Mouse (Mus musculus) bone marrow, adult 2 months (tissue): ENCODE results near the gene Dstn. TPM values are rescaled to one million over a fixed set of nuclear protein-coding genes. Genes with fewer than 3 reads are reported as not detected.

Experiments
- H3K27ac ChIP-seq: fragments of 200-500 bp; 2 replicates; pipeline ENCODE4 v1.5.1; 2012; ENCODE audit warnings: low read depth, mild to moderate bottlenecking, control low read depth, inconsistent platforms, low read length; ENCODE audit not compliant: control insufficient read depth, poor library complexity, insufficient read depth
- H3K4me1 ChIP-seq: fragments of 200-500 bp; 2 replicates; pipeline ENCODE4 v1.6.1; 2011; ENCODE audit warnings: low read length; ENCODE audit not compliant: control insufficient read depth, insufficient read depth
- H3K4me3 ChIP-seq: fragments of 200-500 bp; replicated peaks from 2 replicates; pipeline ENCODE3; 2011; ENCODE audit warnings: mild to moderate bottlenecking, low read depth, low read length, control low read depth; ENCODE audit not compliant: control insufficient read depth
- CTCF ChIP-seq: fragments of 200-500 bp; IDR thresholded peaks from 2 replicates; pipeline ENCODE4 v1.5.1; 2011; ENCODE audit warnings: low read length, control low read depth; ENCODE audit not compliant: control insufficient read depth, insufficient read depth
- POLR2A ChIP-seq: fragments of 200-500 bp; IDR thresholded peaks from 2 replicates; pipeline ENCODE4 v1.6.1; 2011; ENCODE audit warnings: low read depth, mild to moderate bottlenecking, control low read depth, low read length, borderline replicate concordance; ENCODE audit not compliant: control insufficient read depth
- WGBS: fragments of 180-500 bp; shearing (Covaris S2); methylation state at CpG from one replicate; pipeline ENCODE4 v1.1.7; 2018; 5-methylcytosine and 5-hydroxymethylcytosine counted together
- polyA plus RNA-seq: library from polyadenylated mRNA; stranded (reverse); fragments of >200 nt; gene quantifications from 2 replicates; pipeline ENCODE4 v1.2.4, GENCODE M21; 2011; ENCODE audit warnings: low replicate concordance; ENCODE audit not compliant: missing spikeins, insufficient read depth, insufficient read length

The Dstn gene
- polyA plus RNA-seq, 1 experiment = 216 TPM

GRCm38 (mm10) chr2:143882606-143883288 is 32.4 kb upstream of the Dstn start:
- H3K4me3 ChIP-seq = no peak overlapping the region
- no peaks in the 10 kb centered on the region for H3K4me1 ChIP-seq
- 74% methylated on average over 10 of the region's 10 CpGs for WGBS
- H3K27ac ChIP-seq = no peak overlapping the region
- no peak for TF ChIP-seq POLR2A
- no peak for TF ChIP-seq CTCF

GRCm38 (mm10) chr2:143889131-143889859 is 25.8 kb upstream of the Dstn start:
- Histone ChIP-seq H3K4me1 (no peaks in the 10 kb centered on the region; the same call in 1 of the 2 replicates), H3K27ac (no peak overlapping the region), H3K4me3 (no peak overlapping the region)
- WGBS = 50% methylated on average over 15 of the region's 15 CpGs
- TF ChIP-seq CTCF (no peak), POLR2A (no peak)

- 68% methylated on average over 12 of the region's 12 CpGs for WGBS
- no peaks in the 10 kb centered on the region; the same call in 1 of the 2 replicates for H3K4me1 ChIP-seq
- no peak for TF ChIP-seq CTCF
- no peak for TF ChIP-seq POLR2A
- H3K27ac ChIP-seq = no peak overlapping the region
- H3K4me3 ChIP-seq = no peak overlapping the region
Observed at GRCm38 (mm10) chr2:143889860-143890433, 25.2 kb upstream of the Dstn start.

GRCm38 (mm10) chr2:143891302-143892048 is 23.6 kb upstream of the Dstn start:
- TF ChIP-seq POLR2A = no peak
- TF ChIP-seq CTCF = no peak
- no peak overlapping the region for H3K4me3 ChIP-seq
- H3K27ac ChIP-seq = no peak overlapping the region
- no peaks in the 10 kb centered on the region; the same call in 1 of the 2 replicates for H3K4me1 ChIP-seq
- WGBS = 57% methylated on average over 10 of the region's 10 CpGs

GRCm38 (mm10) chr2:143899470-143900220 is 15.5 kb upstream of the Dstn start:
- no peak overlapping the region; the same call in 1 of the 2 replicates for H3K27ac ChIP-seq
- H3K4me3 ChIP-seq = no peak overlapping the region
- 53% methylated on average over 9 of the region's 9 CpGs for WGBS
- peaks cover 1% of the 10 kb centered on the region; the same call in 1 of the 2 replicates for H3K4me1 ChIP-seq
- no peak for TF ChIP-seq POLR2A
- TF ChIP-seq CTCF = no peak

- Histone ChIP-seq H3K4me1 (peaks cover 1% of the 10 kb centered on the region; the same call in 1 of the 2 replicates), H3K27ac (no peak overlapping the region), H3K4me3 (no peak overlapping the region)
- no peak for TF ChIP-seq CTCF
- TF ChIP-seq POLR2A = no peak
- 78% methylated on average over 5 of the region's 5 CpGs for WGBS
Observed at GRCm38 (mm10) chr2:143900821-143901351, 14.2 kb upstream of the Dstn start.

GRCm38 (mm10) chr2:143903376-143904045 is 11.6 kb upstream of the Dstn start:
- H3K27ac ChIP-seq = no peak overlapping the region
- WGBS = 67% methylated on average over 9 of the region's 9 CpGs
- peaks cover 1% of the 10 kb centered on the region; the same call in 1 of the 2 replicates for H3K4me1 ChIP-seq
- H3K4me3 ChIP-seq = no peak overlapping the region
- TF ChIP-seq CTCF (no peak), POLR2A (no peak)
